Mouse (Mus musculus) Patski (cell line): ENCODE results near the gene Tgfa. TPM values are rescaled to one million over a fixed set of nuclear protein-coding genes. Genes with fewer than 3 reads are reported as not detected.

Experiments used
- ATAC-seq: fragments of 100-300 bp; one replicate; pipeline ENCODE4 v1.8.0; 2021
- CTCF ChIA-PET: fragments of 350-600 bp; sonication (Branson Sonifier 250); formaldehyde crosslinking; loops from one replicate; lab custom pipeline; 2022; ENCODE audit warnings: inconsistent platforms; lab: Charles Lee
- POLR2A ChIA-PET: fragments of 350-600 bp; sonication (Branson Sonifier 250); formaldehyde crosslinking; loops from one replicate; lab custom pipeline; 2022; ENCODE audit warnings: antibody characterized with exemption, inconsistent platforms; lab: Charles Lee
- DNase-seq: peaks from one replicate; pipeline ENCODE4 v3.0.0-alpha.2; 2011; ENCODE audit warnings: low read depth, low spot score
- H3K27me3 ChIP-seq: fragments of 371-371 bp; one replicate; pipeline ENCODE4 v1.5.1; 2021
- CTCF ChIP-seq: fragments of 100-300 bp; IDR thresholded peaks from one replicate; pipeline ENCODE4 v1.5.1; 2021
- in situ Hi-C: fragments of 300-500 bp; cut with MboI; formaldehyde crosslinking; loops from 3 replicates; pipeline ENCODE4 v1.11.1; 2018; ENCODE audit warnings: low pct_unique_long_range_greater_than_20kb, mixed read lengths
- polyA plus RNA-seq: library from polyadenylated mRNA; unstranded; gene quantifications from one replicate; pipeline ENCODE4 v1.2.3, GENCODE M21; 2021

Gene Tgfa
- polyA plus RNA-seq, 1 experiment from 2014 or later = 3.1 TPM

- no peak for TF ChIP-seq CTCF
- DNase-seq = no peak
- CTCF ChIA-PET = interaction anchor here (1.0 kb wide), 1 partner anchor 72 kb away, joined by 4 read pairs; the partner anchor contains the start of gene Fam136a
- in situ Hi-C loops = no loop called here
- POLR2A ChIA-PET = no interaction called here
- no peaks in the 10 kb centered on the region for H3K27me3 ChIP-seq
- no peak for ATAC-seq
Observed at GRCm38 (mm10) chr6:86293301-86293700, 98.3 kb downstream of the Tgfa start.

- H3K27me3 ChIP-seq = no peaks in the 10 kb centered on the region
- CTCF ChIA-PET = no interaction called here
- DNase-seq (no peak), ATAC-seq (no peak)
- in situ Hi-C loops = no loop called here
- TF ChIP-seq CTCF = no peak
- POLR2A ChIA-PET = no interaction called here
Observed at GRCm38 (mm10) chr6:86295451-86295850, 100.4 kb downstream of the Tgfa start.

- DNase-seq (no peak), ATAC-seq (no peak)
- no peak for TF ChIP-seq CTCF
- ChIA-PET POLR2A (no interaction called here), CTCF (no interaction called here)
- H3K27me3 ChIP-seq = no peaks in the 10 kb centered on the region
- in situ Hi-C loops = no loop called here
Observed at GRCm38 (mm10) chr6:86296126-86296525, 101.1 kb downstream of the Tgfa start.

- no peak for ATAC-seq
- in situ Hi-C loops = no loop called here
- POLR2A ChIA-PET = interaction anchor here (1.0 kb wide), 1 partner anchor 11 kb away, joined by 3 read pairs; no protein-coding TSS in a partner anchor
- H3K27me3 ChIP-seq = no peaks in the 10 kb centered on the region
- no peak for TF ChIP-seq CTCF
- CTCF ChIA-PET = interaction anchor here (0.8 kb wide), 1 partner anchor 21 kb away, joined by 3 read pairs; no protein-coding TSS in a partner anchor
- no peak for DNase-seq
Observed at GRCm38 (mm10) chr6:86296938-86297337, 101.9 kb downstream of the Tgfa start.

- no peak for ATAC-seq
Observed at GRCm38 (mm10) chr6:86298961-86299360, 103.9 kb downstream of the Tgfa start.

GRCm38 (mm10) chr6:86299381-86299780 lies 104.4 kb downstream of the Tgfa start:
- in situ Hi-C loops = no loop called here
- CTCF ChIA-PET = no interaction called here
- TF ChIP-seq CTCF = no peak
- POLR2A ChIA-PET = no interaction called here
- no peak for ATAC-seq
- no peak for DNase-seq
- H3K27me3 ChIP-seq = no peaks in the 10 kb centered on the region

More at GRCm38 (mm10) chr6:86298961-86299360, 103.9 kb downstream of the Tgfa start:
- POLR2A ChIA-PET = no interaction called here
- no peak for DNase-seq
- CTCF ChIA-PET = no interaction called here
- peak; percentile 53 for TF ChIP-seq CTCF
- H3K27me3 ChIP-seq = no peaks in the 10 kb centered on the region
- in situ Hi-C loops = no loop called here

GRCm38 (mm10) chr6:86305680-86306079 lies 110.7 kb downstream of the Tgfa start:
- in situ Hi-C loops = no loop called here
- no peak for DNase-seq
- POLR2A ChIA-PET = no interaction called here
- TF ChIP-seq CTCF = no peak
- no peaks in the 10 kb centered on the region for H3K27me3 ChIP-seq
- CTCF ChIA-PET = interaction anchor here (1.3 kb wide), 1 partner anchor 23 kb away, joined by 4 read pairs; no protein-coding TSS in a partner anchor
- ATAC-seq = no peak

GRCm38 (mm10) chr6:86314011-86314410 lies 119.0 kb downstream of the Tgfa start:
- in situ Hi-C loops = no loop called here
- ATAC-seq (no peak), DNase-seq (no peak)
- POLR2A ChIA-PET = no interaction called here
- CTCF ChIA-PET = no interaction called here
- H3K27me3 ChIP-seq = no peaks in the 10 kb centered on the region
- no peak for TF ChIP-seq CTCF

- no peak for DNase-seq
- CTCF ChIA-PET = no interaction called here
- POLR2A ChIA-PET = no interaction called here
- in situ Hi-C loops = no loop called here
- no peaks in the 10 kb centered on the region for H3K27me3 ChIP-seq
- no peak for TF ChIP-seq CTCF
- ATAC-seq = no peak
Observed at GRCm38 (mm10) chr6:86317066-86317465, 122.0 kb downstream of the Tgfa start.

GRCm38 (mm10) chr6:86318855-86319254 lies 123.8 kb downstream of the Tgfa start:
- ATAC-seq (peak; percentile 95), DNase-seq (peak; percentile 94)
- ChIA-PET CTCF (no interaction called here), POLR2A (interaction anchor here (0.9 kb wide), 1 partner anchor 168 kb away, joined by 4 read pairs; no protein-coding TSS in a partner anchor)
- in situ Hi-C loops = no loop called here
- H3K27me3 ChIP-seq = no peaks in the 10 kb centered on the region
- no peak for TF ChIP-seq CTCF

- ChIA-PET POLR2A (interaction anchor here (1.1 kb wide), 1 partner anchor 130 kb away, joined by 3 read pairs; no protein-coding TSS in a partner anchor), CTCF (interaction anchor here (1.2 kb wide), 2 partner anchors 12 to 42 kb away, joined by 3 to 4 read pairs; no protein-coding TSS in a partner anchor)
- no peak for TF ChIP-seq CTCF
- DNase-seq = no peak
- no peak for ATAC-seq
- in situ Hi-C loops = no loop called here
- H3K27me3 ChIP-seq = no peaks in the 10 kb centered on the region
Observed at GRCm38 (mm10) chr6:86322031-86322563, 127.1 kb downstream of the Tgfa start.
